Mouse (Mus musculus) midbrain, postnatal 0 days (tissue): ENCODE results near the gene Kcnj4. TPM values are rescaled to one million over a fixed set of nuclear protein-coding genes. Genes with fewer than 3 reads are reported as not detected.
A peak's percentile ranks its signal among the peaks of the same experiment; 100 is the strongest.

Source experiments
- ATAC-seq: fragments of 200-750 bp; cut with Nextera tagmentation; 2 replicates; pipeline ENCODE4 v1.8.0; 2017; ENCODE audit warnings: moderate number of reproducible peaks, mild to moderate bottlenecking, moderate TSS enrichment, moderate library complexity; ENCODE audit not compliant: low FRiP score
- DNase-seq: peaks from one replicate; pipeline ENCODE4 v3.0.0-alpha.2; 2015; ENCODE audit warnings: low spot score
- H3K27ac ChIP-seq: fragments of 300-500 bp; sonication (generic); 2 replicates; pipeline ENCODE4 v1.5.1; 2014; ENCODE audit warnings: low read depth, mild to moderate bottlenecking, low read length, mixed read lengths
- H3K27me3 ChIP-seq: fragments of 300-500 bp; sonication (generic); 2 replicates; pipeline ENCODE4 v1.6.1; 2014; ENCODE audit warnings: low read length, control low read depth, mixed read lengths; ENCODE audit not compliant: insufficient read depth
- H3K36me3 ChIP-seq: fragments of 300-500 bp; sonication (generic); 2 replicates; pipeline ENCODE4 v1.6.1; 2014; ENCODE audit warnings: low read length, control low read depth, mixed read lengths; ENCODE audit not compliant: insufficient read depth
- H3K4me1 ChIP-seq: fragments of 300-500 bp; sonication (generic); 2 replicates; pipeline ENCODE4 v1.6.1; 2014; ENCODE audit warnings: mild to moderate bottlenecking, control low read depth, antibody characterized with exemption, low read length, mixed read lengths; ENCODE audit not compliant: insufficient read depth
- H3K4me2 ChIP-seq: fragments of 300-500 bp; sonication (generic); 2 replicates; pipeline ENCODE4 v1.6.1; 2014; ENCODE audit warnings: low read depth, mild to moderate bottlenecking, low read length, mixed read lengths; ENCODE audit not compliant: poor library complexity, severe bottlenecking
- H3K4me3 ChIP-seq: fragments of 300-500 bp; sonication (generic); 2 replicates; pipeline ENCODE4 v1.5.1; 2014; ENCODE audit warnings: low read depth, mild to moderate bottlenecking, low read length, moderate library complexity
- H3K9ac ChIP-seq: fragments of 300-500 bp; sonication (generic); replicated peaks from 2 replicates; pipeline ENCODE4 v1.6.1; 2014; ENCODE audit warnings: mild to moderate bottlenecking, low read length, moderate library complexity, mixed read lengths; ENCODE audit not compliant: poor library complexity, severe bottlenecking
- H3K9me3 ChIP-seq: fragments of 300-500 bp; sonication (generic); 2 replicates; pipeline ENCODE4 v1.6.1; 2016; ENCODE audit warnings: low read length, control low read depth
- CTCF ChIP-seq: IDR thresholded peaks from 2 replicates; pipeline ENCODE4 v1.5.1; 2016; ENCODE audit warnings: antibody characterized with exemption, mild to moderate bottlenecking
- WGBS: fragments of 180-500 bp; shearing (Covaris S2); extraction: QIAGEN DNeasy Blood & Tissue Kit; methylation state at CpG from one replicate; pipeline ENCODE4 v1.1.7; 2014; 5-methylcytosine and 5-hydroxymethylcytosine counted together
- polyA plus RNA-seq: library from polyadenylated mRNA; unstranded; fragments of >200 nt; fragmentation: Nextera tagmentation; extraction: Ambion mirVana; gene quantifications from 2 replicates; pipeline ENCODE4 v1.2.1, GENCODE M21; 2015
- total RNA-seq: library from RNA; depleted of rRNA; stranded (reverse); fragments of >200 nt; gene quantifications from 2 replicates; pipeline ENCODE4 v1.2.3, GENCODE M21; 2014

Kcnj4 gene
- total and polyA plus RNA-seq, 2 experiments from 2014 or later = 0.11 to 2.2 TPM

- Histone ChIP-seq H3K4me2 (no peak overlapping the region), H3K36me3 (no peaks in the 10 kb centered on the region), H3K9ac (0 out of 2 replicates have a peak overlapping the region, but pooled peaks have one; percentile 8), H3K27me3 (no peaks in the 10 kb centered on the region), H3K4me3 (no peak overlapping the region), H3K27ac (no peak overlapping the region), H3K4me1 (peaks cover 22% of the 10 kb centered on the region), H3K9me3 (no peaks in the 10 kb centered on the region)
- DNase-seq = no peak
- no peak for ATAC-seq
- no peak for TF ChIP-seq CTCF
- WGBS = 78% methylated on average over 9 of the region's 9 CpGs
Measured at GRCm38 (mm10) chr15:79442961-79443518, 62.0 kb downstream of the Kcnj4 start.

- peak overlapping the region; percentile 98 for H3K4me2 ChIP-seq
- peaks cover 8% of the 10 kb centered on the region for H3K36me3 ChIP-seq
- H3K27ac ChIP-seq = peak overlapping the region; percentile 90
- DNase-seq (peak; percentile 33), ATAC-seq (no peak)
- peaks cover 22% of the 10 kb centered on the region for H3K4me1 ChIP-seq
- no peak for TF ChIP-seq CTCF
- 3% methylated on average over 6 of the region's 6 CpGs for WGBS
- H3K27me3 ChIP-seq = no peaks in the 10 kb centered on the region
- H3K9me3 ChIP-seq = no peaks in the 10 kb centered on the region
- peak overlapping the region; percentile 93 for H3K4me3 ChIP-seq
- peak overlapping the region; percentile 98 for H3K9ac ChIP-seq
Measured at GRCm38 (mm10) chr15:79442257-79442611, 62.8 kb downstream of the Kcnj4 start.

- peaks cover 11% of the 10 kb centered on the region for H3K36me3 ChIP-seq
- peak overlapping the region; percentile 90 for H3K27ac ChIP-seq
- peak overlapping the region; percentile 98 for H3K9ac ChIP-seq
- peak; percentile 80 for DNase-seq
- H3K27me3 ChIP-seq = no peaks in the 10 kb centered on the region
- TF ChIP-seq CTCF = no peak
- H3K4me1 ChIP-seq = peaks cover 22% of the 10 kb centered on the region
- H3K9me3 ChIP-seq = no peaks in the 10 kb centered on the region
- peak overlapping the region; percentile 98 for H3K4me2 ChIP-seq
- 1% methylated on average over 58 of the region's 107 CpGs for WGBS
- ATAC-seq = peak; percentile 67
- peak overlapping the region; percentile 93 for H3K4me3 ChIP-seq
Measured at GRCm38 (mm10) chr15:79441331-79442256, 63.4 kb downstream of the Kcnj4 start.

- Histone ChIP-seq H3K9me3 (no peaks in the 10 kb centered on the region), H3K27ac (peak overlapping the region; percentile 90), H3K9ac (peak overlapping the region; percentile 98), H3K36me3 (peaks cover 11% of the 10 kb centered on the region), H3K27me3 (no peaks in the 10 kb centered on the region), H3K4me1 (peaks cover 23% of the 10 kb centered on the region), H3K4me2 (peak overlapping the region; percentile 98), H3K4me3 (peak overlapping the region; percentile 93)
- 14% methylated on average over 11 of the region's 11 CpGs for WGBS
- DNase-seq (no peak), ATAC-seq (peak; percentile 45; the same call in 1 of the 2 replicates)
- no peak for TF ChIP-seq CTCF
Measured at GRCm38 (mm10) chr15:79440651-79441330, 64.2 kb downstream of the Kcnj4 start.

- no peaks in the 10 kb centered on the region for H3K27me3 ChIP-seq
- peak overlapping the region; percentile 98 for H3K9ac ChIP-seq
- H3K4me1 ChIP-seq = peaks cover 28% of the 10 kb centered on the region
Measured at GRCm38 (mm10) chr15:79440223-79440622, 64.8 kb downstream of the Kcnj4 start.

More at GRCm38 (mm10) chr15:79440223-79440622, 64.8 kb downstream of the Kcnj4 start:
- 54% methylated on average over 4 of the region's 4 CpGs for WGBS
- Histone ChIP-seq H3K4me3 (peak overlapping the region; percentile 93), H3K4me2 (peak overlapping the region; percentile 98), H3K9me3 (no peaks in the 10 kb centered on the region), H3K36me3 (peaks cover 15% of the 10 kb centered on the region), H3K27ac (0 out of 2 replicates have a peak overlapping the region, but pooled peaks have one; percentile 13)
- DNase-seq (peak; percentile 70), ATAC-seq (no peak)
- TF ChIP-seq CTCF = no peak
